Mouse (Mus musculus): ENCODE data around the gene Cys1. TPM values are rescaled to one million over a fixed set of nuclear protein-coding genes. Genes with fewer than 3 reads are reported as not detected.

Gene Cys1
- polyA plus RNA-seq, 1 experiment: 0.26 TPM

DNA sequence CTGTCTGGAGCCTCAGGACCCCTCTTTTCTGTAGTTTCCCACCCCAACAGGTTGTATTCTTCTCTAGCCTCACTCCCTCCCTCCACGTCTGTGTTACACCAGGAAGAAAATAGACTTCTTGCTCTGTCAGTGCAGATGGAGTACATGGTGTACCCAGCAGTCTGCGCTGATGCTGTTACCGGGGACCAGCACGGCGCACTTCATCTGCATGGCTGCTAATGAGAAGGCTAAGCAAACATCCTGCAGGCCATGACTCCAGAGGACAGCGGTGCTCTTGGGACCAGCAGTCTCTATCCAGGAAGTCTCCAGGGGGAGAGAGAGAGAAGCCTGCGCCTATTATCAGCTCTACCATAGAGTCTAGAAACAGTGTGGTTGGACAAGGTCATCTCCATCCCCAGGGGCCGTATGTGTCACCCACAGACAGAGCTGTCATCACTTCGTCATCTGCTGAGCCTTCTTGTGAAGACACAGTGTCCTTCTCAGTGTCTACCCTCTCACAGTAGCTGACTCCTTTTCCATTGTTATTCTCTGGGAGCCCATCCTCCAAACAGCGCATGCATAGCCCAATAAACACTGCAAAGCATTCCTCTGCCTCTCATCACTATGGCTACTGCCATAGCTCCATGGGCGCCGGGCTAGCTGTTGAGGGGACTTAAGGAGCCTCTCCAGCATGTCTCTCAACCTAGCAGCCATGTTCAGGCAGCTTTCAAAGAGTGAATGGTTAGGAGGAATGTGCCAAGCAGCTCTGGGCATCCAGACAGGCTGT, 57.9 kb downstream of the Cys1 start:
- H3K4me2 ChIP-seq (ENCODE audit: low read depth): no peak overlapping the region
- no peaks in the 10 kb centered on the region for H3K36me3 ChIP-seq (ENCODE audit: control insufficient read depth, insufficient read depth)
- H3K4me3 ChIP-seq: no peak overlapping the region
- no peak for TF ChIP-seq POLR2A (IDR thresholded peaks at IDR 0.05; ENCODE audit: insufficient read length, low read depth)
- TF ChIP-seq TCF12 (IDR thresholded peaks at IDR 0.05; ENCODE audit: insufficient read depth, poor library complexity, severe bottlenecking): no peak
- TF ChIP-seq USF1 (IDR thresholded peaks at IDR 0.05; ENCODE audit: low read depth): no peak
- no peak for TF ChIP-seq MAX (IDR thresholded peaks at IDR 0.05; ENCODE audit: low read depth)
- TF ChIP-seq E2F4 (IDR thresholded peaks at IDR 0.05; ENCODE audit: insufficient read depth): no peak
- no peak for TF ChIP-seq MYOG (IDR thresholded peaks at IDR 0.05; ENCODE audit: control insufficient read depth in 1 of 3, insufficient read depth in 1 of 3, insufficient read length in 2 of 3, low read depth in 2 of 3)
- TF ChIP-seq POLR2AphosphoS2 (IDR thresholded peaks at IDR 0.05; ENCODE audit: insufficient read length, low read depth): no peak
- TF ChIP-seq CEBPB (IDR thresholded peaks at IDR 0.05; ENCODE audit: insufficient read depth, poor library complexity, severe bottlenecking): no peak
- H3K79me2 ChIP-seq (ENCODE audit: control insufficient read depth, insufficient read depth): no peaks in the 10 kb centered on the region
- H3K27me3 ChIP-seq (ENCODE audit: control insufficient read depth, insufficient read depth, insufficient read length): no peaks in the 10 kb centered on the region
- H3ac ChIP-seq (ENCODE audit: control insufficient read depth, insufficient read length): no peak overlapping the region

DNA sequence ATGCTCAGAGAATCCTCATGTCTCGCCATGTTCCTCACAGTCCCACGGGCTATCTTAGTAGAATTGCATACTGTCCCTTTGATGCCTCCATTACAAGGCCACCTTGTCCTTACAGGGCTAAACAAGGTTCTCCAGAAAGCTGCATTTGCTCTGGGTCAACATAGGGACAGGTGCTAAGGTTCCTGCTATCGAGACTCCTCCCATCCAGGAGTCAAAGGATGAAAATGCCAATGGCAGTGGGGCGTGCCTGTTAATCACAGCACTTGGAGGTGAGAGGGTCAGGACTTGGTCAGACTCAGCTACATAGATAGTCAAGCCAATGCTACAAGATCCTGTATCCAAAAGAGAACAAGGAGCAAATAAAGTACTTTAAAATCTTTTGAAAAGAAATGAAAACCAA, 62.2 kb downstream of the Cys1 start:
- Histone ChIP-seq H3K36me3 (ENCODE audit: control insufficient read depth, insufficient read depth) (no peaks in the 10 kb centered on the region), H3K79me2 (ENCODE audit: control insufficient read depth, insufficient read depth) (no peaks in the 10 kb centered on the region), H3K27me3 (ENCODE audit: control insufficient read depth, insufficient read depth, insufficient read length) (no peaks in the 10 kb centered on the region), H3ac (ENCODE audit: control insufficient read depth, insufficient read length) (no peak overlapping the region), H3K4me3 (no peak overlapping the region), H3K4me2 (ENCODE audit: low read depth) (no peak overlapping the region)
- TF ChIP-seq POLR2AphosphoS2 (IDR thresholded peaks at IDR 0.05; ENCODE audit: insufficient read length, low read depth): no peak
- no peak for TF ChIP-seq CEBPB (IDR thresholded peaks at IDR 0.05; ENCODE audit: insufficient read depth, poor library complexity, severe bottlenecking)
- no peak for TF ChIP-seq TCF12 (IDR thresholded peaks at IDR 0.05; ENCODE audit: insufficient read depth, poor library complexity, severe bottlenecking)
- TF ChIP-seq POLR2A (IDR thresholded peaks at IDR 0.05; ENCODE audit: insufficient read length, low read depth): no peak
- no peak for TF ChIP-seq E2F4 (IDR thresholded peaks at IDR 0.05; ENCODE audit: insufficient read depth)
- TF ChIP-seq MAX (IDR thresholded peaks at IDR 0.05; ENCODE audit: low read depth): no peak
- no peak for TF ChIP-seq MYOG (IDR thresholded peaks at IDR 0.05; ENCODE audit: control insufficient read depth in 1 of 3, insufficient read depth in 1 of 3, insufficient read length in 2 of 3, low read depth in 2 of 3)
- no peak for TF ChIP-seq USF1 (IDR thresholded peaks at IDR 0.05; ENCODE audit: low read depth)
- TF ChIP-seq TCF3 (IDR thresholded peaks at IDR 0.05; ENCODE audit: insufficient read length, low read depth): no peak
- TF ChIP-seq MYOD1 (IDR thresholded peaks at IDR 0.05; ENCODE audit: control insufficient read depth in 1 of 3, insufficient read length in 2 of 3, low read depth in 2 of 3): no peak
- TF ChIP-seq REST (IDR thresholded peaks at IDR 0.05; ENCODE audit: insufficient read depth, insufficient read length): no peak
- TF ChIP-seq SRF (IDR thresholded peaks at IDR 0.05; ENCODE audit: control insufficient read depth, insufficient read length, low read depth): no peak

Other genes with a start within 250 kb of the Cys1 start
- gene Taf1b, start 183.5 kb downstream of the Cys1 start, polyA plus RNA-seq (2012; fragmentation: generic; extraction: Trizol): 15.1 TPM
- gene Grhl1, start 109.5 kb downstream of the Cys1 start, polyA plus RNA-seq (2012; fragmentation: generic; extraction: Trizol): 0.41 TPM
- 4.1 TPM for gene Klf11, start 30.5 kb downstream of the Cys1 start, polyA plus RNA-seq (2012; fragmentation: generic; extraction: Trizol)
- gene Rrm2, start 26.4 kb upstream of the Cys1 start, polyA plus RNA-seq (2012; fragmentation: generic; extraction: Trizol): 73.0 TPM
- gene Mboat2, start 149.1 kb upstream of the Cys1 start, polyA plus RNA-seq (2012; fragmentation: generic; extraction: Trizol): 16.9 TPM